Mouse (Mus musculus): ENCODE measurements around the gene Yy1. TPM values are rescaled to one million over a fixed set of nuclear protein-coding genes. Genes with fewer than 3 reads are reported as not detected.
"Not testable (repeated sequence)": the region's sequence is repeated elsewhere in the genome, so short reads cannot be mapped to it uniquely, and the experiment has no call there.

Yy1 gene
- total RNA-seq, 2 experiments from 2014 or later: 52.3 to 61.4 TPM

GRCm38 (mm10) chr12:108823036-108823435 is 30.3 kb downstream of the Yy1 start:
- ATAC-seq (replicated peaks; ENCODE audit: low FRiP score, low TSS enrichment, poor library complexity, severe bottlenecking): no peak

DNA sequence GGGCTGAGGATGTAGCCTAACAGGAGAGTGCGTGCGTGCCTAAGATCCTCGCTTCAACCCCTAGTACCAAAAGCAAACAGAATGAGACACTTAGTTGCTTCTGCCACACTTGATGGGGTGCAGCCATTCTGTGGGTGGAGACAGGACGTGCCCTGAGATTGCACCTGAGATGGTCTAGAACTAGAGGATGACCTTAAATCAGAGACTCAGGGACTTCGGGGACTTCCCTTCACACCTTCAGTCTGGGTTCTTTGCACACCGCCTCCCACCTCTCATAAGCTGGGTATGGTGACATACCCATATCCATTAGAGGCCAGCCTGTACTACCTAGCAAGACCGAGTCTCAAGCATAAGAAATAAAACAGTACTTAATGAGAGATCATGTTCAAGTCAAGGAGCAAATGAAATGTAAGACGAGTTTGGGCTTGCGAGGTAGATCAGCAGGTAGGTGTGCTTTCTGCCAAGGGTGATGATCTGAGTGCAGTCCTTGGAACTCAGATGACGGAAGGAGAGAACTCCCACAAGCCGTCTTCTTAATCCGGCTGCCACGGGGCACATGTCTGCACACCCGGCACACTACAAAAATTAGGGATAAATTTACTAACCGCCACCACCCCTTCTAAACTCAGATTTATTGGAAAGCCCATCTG is 31.6 kb downstream of the Yy1 start:
- ATAC-seq (replicated peaks; ENCODE audit: low FRiP score, low TSS enrichment, poor library complexity, severe bottlenecking): no peak

DNA sequence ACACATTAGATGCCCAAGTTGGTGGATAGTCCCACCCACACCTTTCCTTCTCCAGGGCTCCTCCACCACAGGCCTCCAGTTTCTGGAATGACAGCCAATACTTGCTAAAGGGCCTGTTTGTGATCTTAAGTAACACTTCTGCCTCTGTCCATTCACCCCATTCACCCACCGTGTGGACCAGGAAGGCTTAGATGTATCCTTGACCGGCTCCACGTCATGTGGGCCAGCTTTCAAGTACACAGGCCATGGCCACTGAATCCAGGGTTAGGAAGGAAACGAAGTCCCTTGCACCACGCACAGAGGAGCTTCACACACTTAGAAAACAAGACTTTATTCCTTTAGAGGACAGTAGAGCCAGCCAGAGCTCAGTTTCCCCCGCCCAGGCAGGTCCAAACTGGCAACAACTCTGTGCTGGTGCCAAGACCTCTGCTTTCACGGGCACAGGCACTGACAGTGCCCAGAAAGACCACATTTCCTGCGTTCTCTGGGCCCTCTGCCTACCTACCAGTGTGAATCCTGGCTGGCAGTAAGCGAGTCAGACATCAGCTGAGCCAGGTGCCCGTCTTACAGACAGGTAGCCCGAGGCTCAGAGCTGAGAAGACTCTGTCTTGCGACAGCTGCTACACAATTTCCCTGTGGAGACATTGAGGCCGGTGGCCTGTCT is 32.9 kb downstream of the Yy1 start:
- ATAC-seq (replicated peaks; ENCODE audit: low FRiP score, low TSS enrichment, poor library complexity, severe bottlenecking): no peak

DNA sequence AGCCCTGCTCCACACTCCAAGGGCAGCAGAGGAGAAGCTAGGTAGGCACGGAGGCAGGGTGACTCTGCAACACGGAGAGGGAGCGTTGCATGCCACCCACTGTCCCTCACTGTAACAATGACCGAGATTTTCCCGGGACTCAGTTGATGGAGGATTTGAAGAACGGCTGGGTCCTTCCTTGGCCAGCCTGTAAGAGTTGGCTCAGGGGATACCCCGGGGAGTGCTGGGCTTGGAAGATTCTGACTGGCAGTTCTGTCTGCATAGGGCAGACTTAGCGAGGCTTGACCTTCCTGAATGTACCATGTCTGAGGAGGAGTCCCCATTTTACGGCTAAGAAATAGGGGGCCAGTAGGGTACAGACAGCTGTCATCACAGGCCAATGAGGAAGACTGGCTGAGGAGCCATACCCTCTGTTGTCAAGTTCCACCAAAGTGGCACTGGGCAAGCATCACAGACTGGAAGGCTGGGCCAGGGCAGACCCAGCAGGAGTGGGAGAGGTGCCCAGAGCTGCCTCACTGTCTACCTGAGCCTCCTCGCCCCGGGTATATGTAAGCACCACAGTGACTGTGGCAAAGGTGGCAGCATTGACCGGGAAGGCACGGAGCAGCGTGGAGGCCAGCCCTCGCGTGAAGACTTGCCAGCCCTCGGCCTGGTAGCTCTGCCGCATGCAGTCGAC is 33.6 kb downstream of the Yy1 start:
- no peak for ATAC-seq (replicated peaks; ENCODE audit: low FRiP score, low TSS enrichment, poor library complexity, severe bottlenecking)

- no peak for ATAC-seq (replicated peaks; ENCODE audit: low FRiP score, low TSS enrichment, poor library complexity, severe bottlenecking)
Observed at GRCm38 (mm10) chr12:108826958-108827535, 34.3 kb downstream of the Yy1 start.

GRCm38 (mm10) chr12:108827641-108828040 is 34.9 kb downstream of the Yy1 start:
- no peak for ATAC-seq (replicated peaks; ENCODE audit: low FRiP score, low TSS enrichment, poor library complexity, severe bottlenecking)

DNA sequence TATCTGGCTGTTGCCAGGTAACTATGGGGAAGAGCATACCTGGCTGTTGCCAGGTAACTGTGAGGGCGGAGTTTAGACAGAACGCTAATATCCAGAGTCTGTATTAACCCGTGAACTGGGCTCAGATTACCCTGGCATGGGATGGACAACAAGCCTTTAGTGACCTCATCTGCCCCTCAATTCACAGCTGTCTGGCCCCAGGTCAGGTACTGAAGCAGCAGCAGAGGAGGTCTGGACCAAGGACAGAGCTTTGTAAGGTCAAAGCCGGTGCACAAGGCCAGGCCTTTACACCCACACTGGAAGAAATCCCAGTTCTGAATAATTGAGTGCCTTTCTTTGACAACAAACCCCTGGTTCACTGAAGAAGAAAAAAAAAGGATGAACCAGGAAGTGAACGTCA is 36.9 kb downstream of the Yy1 start:
- no peak for ATAC-seq (replicated peaks; ENCODE audit: low FRiP score, low TSS enrichment, poor library complexity, severe bottlenecking)

- ATAC-seq (replicated peaks; ENCODE audit: low FRiP score, low TSS enrichment, poor library complexity, severe bottlenecking): no peak
Observed at GRCm38 (mm10) chr12:108830358-108830757, 37.6 kb downstream of the Yy1 start.

GRCm38 (mm10) chr12:108831966-108832643 is 39.3 kb downstream of the Yy1 start:
- ATAC-seq (replicated peaks; ENCODE audit: low FRiP score, low TSS enrichment, poor library complexity, severe bottlenecking): no peak

- no peak for ATAC-seq (replicated peaks; ENCODE audit: low FRiP score, low TSS enrichment, poor library complexity, severe bottlenecking)
Observed at GRCm38 (mm10) chr12:108832851-108833250, 40.1 kb downstream of the Yy1 start.

GRCm38 (mm10) chr12:108833408-108833807 is 40.6 kb downstream of the Yy1 start:
- ATAC-seq (replicated peaks; ENCODE audit: low FRiP score, low TSS enrichment, poor library complexity, severe bottlenecking): no peak

DNA sequence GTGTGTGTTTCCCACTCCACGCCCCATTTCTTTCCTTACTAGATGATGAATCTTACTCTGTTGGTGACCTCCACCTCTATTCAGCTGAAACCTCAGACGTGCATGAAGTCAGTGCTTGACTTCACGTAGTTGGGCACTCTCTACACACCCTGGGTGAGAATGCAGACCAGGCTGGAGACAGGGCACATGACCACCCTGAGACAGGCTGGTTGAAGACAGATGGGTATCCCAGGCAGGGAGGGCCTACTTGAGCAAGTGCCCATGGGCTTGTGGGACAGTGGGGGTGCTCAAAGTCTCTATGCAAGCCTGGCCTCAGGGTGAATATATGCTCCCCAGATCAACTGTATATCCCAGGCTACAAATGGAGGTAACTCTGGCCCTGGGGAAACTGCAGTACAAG is 41.6 kb downstream of the Yy1 start:
- no peak for ATAC-seq (replicated peaks; ENCODE audit: low FRiP score, low TSS enrichment, poor library complexity, severe bottlenecking)

GRCm38 (mm10) chr12:108834786-108835185 is 42.0 kb downstream of the Yy1 start:
- no peak for ATAC-seq (replicated peaks; ENCODE audit: low FRiP score, low TSS enrichment, poor library complexity, severe bottlenecking)

- ATAC-seq (replicated peaks; ENCODE audit: low FRiP score, low TSS enrichment, poor library complexity, severe bottlenecking): no peak
Observed at GRCm38 (mm10) chr12:108835208-108835839, 42.6 kb downstream of the Yy1 start.

- peak; percentile 96 for ATAC-seq (replicated peaks; ENCODE audit: low FRiP score, low TSS enrichment, poor library complexity, severe bottlenecking)
Observed at GRCm38 (mm10) chr12:108835840-108836409, 43.2 kb downstream of the Yy1 start, which contains the start of the genes Slc25a29 and Slc25a47. Gene Slc25a29, minus strand, starts transcription at chr12:108835883. Gene Slc25a47, plus strand, starts transcription at chr12:108836046.

GRCm38 (mm10) chr12:108836722-108837121 is 43.9 kb downstream of the Yy1 start:
- no peak for ATAC-seq (replicated peaks; ENCODE audit: low FRiP score, low TSS enrichment, poor library complexity, severe bottlenecking)

- no peak for ATAC-seq (replicated peaks; ENCODE audit: low FRiP score, low TSS enrichment, poor library complexity, severe bottlenecking)
Observed at GRCm38 (mm10) chr12:108841181-108841580, 48.4 kb downstream of the Yy1 start.

- ATAC-seq (replicated peaks; ENCODE audit: low FRiP score, low TSS enrichment, poor library complexity, severe bottlenecking): no peak
Observed at GRCm38 (mm10) chr12:108842663-108843062, 49.9 kb downstream of the Yy1 start.

DNA sequence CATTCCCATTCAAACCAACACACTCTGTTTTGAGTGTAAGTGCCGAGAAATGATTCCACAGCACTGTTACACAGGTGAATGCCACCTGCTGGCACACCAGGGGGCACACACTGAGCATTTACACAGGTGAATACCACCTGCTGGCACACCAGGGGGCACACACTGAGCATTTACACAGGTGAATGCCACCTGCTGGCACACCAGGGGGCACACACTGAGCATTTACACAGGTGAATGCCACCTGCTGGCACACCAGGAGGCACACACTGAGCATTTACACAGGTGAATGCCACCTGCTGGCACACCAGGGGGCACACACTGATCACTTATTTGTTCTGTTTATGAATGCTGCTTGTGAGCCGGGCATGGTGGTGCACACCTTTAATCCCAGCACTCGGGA is 55.3 kb downstream of the Yy1 start:
- ATAC-seq (replicated peaks; ENCODE audit: low FRiP score, low TSS enrichment, poor library complexity, severe bottlenecking): not testable (repeated sequence)
